Mouse (Mus musculus) heart, embryonic 11.5 days (tissue): ENCODE results near the gene Morn1. TPM values are rescaled to one million over a fixed set of nuclear protein-coding genes. Genes with fewer than 3 reads are reported as not detected.

Experiments
- ATAC-seq: fragments of 200-750 bp; cut with Nextera tagmentation; replicated peaks from 2 replicates; pipeline ENCODE4 v1.8.0; 2017; ENCODE audit warnings: moderate library complexity; ENCODE audit not compliant: insufficient number of reproducible peaks, low FRiP score, low TSS enrichment
- H3K27ac ChIP-seq: fragments of 300-500 bp; sonication (generic); 2 replicates; pipeline ENCODE4 v1.5.1; 2014; ENCODE audit warnings: mild to moderate bottlenecking, low read depth, low read length
- H3K27me3 ChIP-seq: fragments of 300-500 bp; sonication (generic); 2 replicates; pipeline ENCODE4 v1.6.1; 2014; ENCODE audit warnings: mild to moderate bottlenecking, low read length, mixed read lengths; ENCODE audit not compliant: control insufficient read depth, insufficient read depth
- H3K36me3 ChIP-seq: fragments of 300-500 bp; sonication (generic); 2 replicates; pipeline ENCODE4 v1.6.1; 2014; ENCODE audit warnings: mild to moderate bottlenecking, low read length, moderate library complexity, mixed read lengths; ENCODE audit not compliant: control insufficient read depth, insufficient read depth
- H3K4me1 ChIP-seq: fragments of 300-500 bp; sonication (generic); 2 replicates; pipeline ENCODE4 v1.6.1; 2014; ENCODE audit warnings: low read length; ENCODE audit not compliant: control insufficient read depth, insufficient read depth
- H3K4me2 ChIP-seq: fragments of 300-500 bp; sonication (generic); 2 replicates; pipeline ENCODE4 v1.6.1; 2014; ENCODE audit warnings: mild to moderate bottlenecking, moderate library complexity
- H3K4me3 ChIP-seq: fragments of 300-500 bp; sonication (generic); 2 replicates; pipeline ENCODE4 v1.5.1; 2014; ENCODE audit warnings: low read depth, low read length
- H3K9ac ChIP-seq: fragments of 300-500 bp; sonication (generic); 2 replicates; pipeline ENCODE4 v1.6.1; 2014; ENCODE audit warnings: mild to moderate bottlenecking, low read depth, low read length, moderate library complexity
- H3K9me3 ChIP-seq: fragments of 300-500 bp; sonication (generic); replicated peaks from 2 replicates; pipeline ENCODE4 v1.6.1; 2016; ENCODE audit warnings: low read length; ENCODE audit not compliant: control insufficient read depth
- WGBS: fragments of 180-500 bp; shearing (Covaris S2); extraction: QIAGEN DNeasy Blood & Tissue Kit; methylation state at CpG from one replicate; pipeline ENCODE4 v1.1.7; 2014; ENCODE audit not compliant: insufficient replicate concordance; 5-methylcytosine and 5-hydroxymethylcytosine counted together
- polyA plus RNA-seq: library from polyadenylated mRNA; unstranded; fragments of >200 nt; fragmentation: Nextera tagmentation; extraction: Ambion mirVana; gene quantifications from 2 replicates; pipeline ENCODE4 v1.2.1, GENCODE M21; 2014

Gene Morn1
- polyA plus RNA-seq, 1 experiment from 2014 or later: 2.9 TPM

DNA sequence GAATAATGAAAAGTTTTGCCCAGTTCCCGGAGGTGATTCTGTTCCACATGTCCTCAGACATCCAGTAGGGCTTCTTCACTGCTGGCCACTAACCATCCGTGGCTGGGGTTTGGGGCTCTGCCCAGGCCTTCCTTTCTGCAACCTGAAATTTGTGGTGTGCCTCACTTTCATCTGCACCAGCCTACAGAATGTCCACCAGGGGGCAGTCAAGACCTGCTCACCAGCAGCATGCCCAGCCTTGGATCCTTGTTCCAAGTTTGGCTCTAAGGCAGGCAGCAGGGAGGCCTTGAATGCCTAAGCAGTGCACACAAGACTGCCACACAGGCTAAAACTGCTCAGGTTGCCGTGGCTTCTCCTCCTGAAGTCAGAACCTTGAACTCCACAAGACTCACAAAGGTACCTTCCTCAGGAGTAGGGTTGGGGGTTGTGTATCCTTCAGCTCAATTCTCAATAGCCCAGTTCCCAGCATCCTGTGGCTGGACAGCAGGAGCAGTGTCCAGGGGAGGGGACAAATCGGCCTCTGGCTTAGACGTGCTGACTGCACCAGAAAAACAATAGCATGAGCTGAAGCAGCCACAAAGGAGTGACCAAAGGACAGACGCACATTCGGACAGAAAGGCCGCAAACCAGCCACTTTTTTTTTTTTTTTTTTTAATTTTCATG is 9.0 kb downstream of the Morn1 start:
- Histone ChIP-seq H3K4me2 (no peak overlapping the region), H3K9me3 (no peaks in the 10 kb centered on the region), H3K4me1 (0 out of 2 replicates have a peak, but pooled peaks cover 3% of the 10 kb centered on the region), H3K36me3 (no peaks in the 10 kb centered on the region), H3K4me3 (no peak overlapping the region), H3K9ac (no peak overlapping the region), H3K27ac (no peak overlapping the region), H3K27me3 (no peaks in the 10 kb centered on the region)
- ATAC-seq: 0 out of 2 replicates have a peak, but pooled peaks have one; percentile 50
- 42% methylated on average over 8 of the region's 8 CpGs for WGBS

- Histone ChIP-seq H3K4me2 (no peak overlapping the region), H3K9ac (no peak overlapping the region), H3K9me3 (no peaks in the 10 kb centered on the region), H3K27me3 (no peaks in the 10 kb centered on the region), H3K4me3 (no peak overlapping the region), H3K36me3 (no peaks in the 10 kb centered on the region), H3K4me1 (0 out of 2 replicates have a peak, but pooled peaks cover 3% of the 10 kb centered on the region), H3K27ac (no peak overlapping the region)
- ATAC-seq: no peak
- WGBS: 80% methylated on average over 8 of the region's 8 CpGs
Observed at GRCm38 (mm10) chr4:155095967-155096366, 9.6 kb downstream of the Morn1 start.

DNA sequence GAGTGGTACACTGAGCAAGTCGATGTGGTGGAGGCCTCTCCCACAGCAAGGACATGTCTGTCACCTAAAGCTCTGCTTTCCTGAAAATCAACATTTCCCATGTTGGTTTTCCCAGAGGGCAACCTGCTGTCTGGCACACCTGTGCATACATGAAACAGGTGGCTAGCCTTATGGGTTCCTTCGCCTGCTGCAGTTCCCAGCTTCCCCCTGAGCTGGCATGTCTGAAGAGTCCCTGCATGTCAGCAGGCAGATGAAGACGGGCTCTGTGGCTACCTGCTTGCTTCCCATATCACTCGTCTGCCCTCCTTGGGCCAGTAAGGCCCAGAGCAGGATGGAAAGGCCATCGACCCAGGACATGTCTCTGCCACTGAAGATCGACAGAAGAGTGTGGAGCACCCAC is 11.1 kb downstream of the Morn1 start:
- Histone ChIP-seq H3K9ac (no peak overlapping the region), H3K4me3 (no peak overlapping the region), H3K4me1 (0 out of 2 replicates have a peak, but pooled peaks cover 3% of the 10 kb centered on the region), H3K27ac (no peak overlapping the region), H3K36me3 (no peaks in the 10 kb centered on the region), H3K27me3 (no peaks in the 10 kb centered on the region), H3K4me2 (no peak overlapping the region), H3K9me3 (no peaks in the 10 kb centered on the region)
- ATAC-seq: no peak
- 79% methylated on average over 6 of the region's 6 CpGs for WGBS

DNA sequence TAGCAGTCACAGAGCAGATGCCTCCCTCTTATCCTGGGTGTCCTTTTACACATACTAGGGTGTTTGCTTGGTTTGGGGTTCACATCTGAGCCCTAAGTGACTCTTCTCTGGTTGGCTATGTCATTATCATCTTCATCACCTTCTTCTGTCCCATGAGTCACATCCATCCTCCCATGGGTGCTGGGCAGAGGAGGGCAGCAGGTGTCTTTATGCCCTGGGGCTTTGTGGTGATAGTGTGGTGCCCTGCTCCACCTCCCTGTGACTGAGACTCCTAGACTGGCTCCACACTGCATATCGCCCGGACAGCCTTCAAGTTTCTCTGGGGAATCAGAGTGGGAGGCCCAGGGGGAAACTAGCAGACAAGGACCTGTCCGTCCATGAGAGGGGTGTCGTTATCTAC is 12.2 kb downstream of the Morn1 start:
- Histone ChIP-seq H3K36me3 (no peaks in the 10 kb centered on the region), H3K9me3 (no peaks in the 10 kb centered on the region), H3K27me3 (no peaks in the 10 kb centered on the region), H3K4me3 (no peak overlapping the region), H3K27ac (no peak overlapping the region), H3K4me2 (no peak overlapping the region), H3K4me1 (0 out of 2 replicates have a peak, but pooled peaks cover 3% of the 10 kb centered on the region), H3K9ac (no peak overlapping the region)
- ATAC-seq: no peak
- WGBS: 58% methylated on average over 4 of the region's 4 CpGs

DNA sequence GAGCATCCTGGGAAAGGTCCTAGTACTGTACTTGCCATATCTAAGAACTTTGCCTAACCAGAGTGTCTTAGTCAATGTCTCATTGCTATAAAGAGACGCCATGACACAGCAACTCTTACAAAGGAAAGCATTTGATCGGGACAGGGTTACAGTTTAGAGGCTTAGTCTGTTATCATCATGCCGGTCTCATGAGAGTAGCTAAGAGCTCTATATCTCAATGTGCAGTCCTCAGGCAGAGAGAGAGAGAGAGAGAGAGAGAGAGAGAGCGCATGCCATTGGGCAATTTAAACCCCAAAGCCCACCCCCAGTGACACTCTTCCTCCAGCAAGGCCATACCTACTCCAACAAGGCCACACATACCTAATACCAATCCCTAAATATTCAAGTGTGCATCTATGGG is 21.5 kb downstream of the Morn1 start:
- ATAC-seq: no peak
- no peak overlapping the region for H3K9ac ChIP-seq
- H3K27me3 ChIP-seq: no peaks in the 10 kb centered on the region

GRCm38 (mm10) chr4:155109471-155109870 is 23.1 kb downstream of the Morn1 start:
- Histone ChIP-seq H3K36me3 (no peaks in the 10 kb centered on the region), H3K27ac (no peak overlapping the region), H3K4me1 (no peaks in the 10 kb centered on the region), H3K4me3 (no peak overlapping the region), H3K4me2 (no peak overlapping the region), H3K9me3 (no peaks in the 10 kb centered on the region), H3K27me3 (no peaks in the 10 kb centered on the region), H3K9ac (no peak overlapping the region; the same call in 1 of the 2 replicates)
- 78% methylated on average over 5 of the region's 5 CpGs for WGBS
- no peak for ATAC-seq

More for the DNA sequence above, 21.5 kb downstream of the Morn1 start:
- Histone ChIP-seq H3K36me3 (no peaks in the 10 kb centered on the region), H3K4me3 (no peak overlapping the region), H3K9me3 (no peaks in the 10 kb centered on the region), H3K4me1 (no peaks in the 10 kb centered on the region), H3K27ac (no peak overlapping the region), H3K4me2 (no peak overlapping the region)
- 76% methylated on average over 4 of the region's 4 CpGs for WGBS

DNA sequence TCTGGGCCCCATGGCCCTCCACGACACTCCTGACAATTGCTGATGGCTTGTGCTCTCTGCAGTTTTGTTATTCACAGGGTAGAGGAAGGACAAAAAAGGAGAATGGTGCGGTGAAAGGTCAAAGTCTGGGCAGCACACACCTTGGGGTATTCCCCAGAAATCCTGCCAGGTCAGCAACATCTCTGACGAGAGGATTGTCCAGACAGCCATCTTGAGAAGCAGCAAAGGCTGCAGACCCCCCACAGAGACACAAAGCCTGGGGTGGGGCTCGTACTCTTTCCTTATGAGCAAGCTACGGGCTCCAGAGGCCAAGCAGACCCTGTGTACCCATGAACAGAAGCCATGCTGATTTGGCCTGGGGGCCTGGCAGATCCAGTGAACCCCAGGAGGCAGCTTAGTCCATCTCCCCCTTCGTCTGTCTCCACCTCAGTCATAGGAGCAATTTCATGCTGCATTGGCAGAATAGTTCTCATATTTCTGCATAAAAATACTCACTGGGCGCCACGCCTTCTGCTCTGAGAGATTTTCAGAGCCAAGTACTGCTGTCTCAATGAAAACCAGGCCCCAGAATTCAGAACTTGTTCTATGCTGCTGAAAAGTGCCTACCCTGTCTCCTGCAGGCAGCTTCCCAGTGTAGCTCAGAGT is 27.5 kb downstream of the Morn1 start:
- Histone ChIP-seq H3K9ac (no peak overlapping the region), H3K27me3 (no peaks in the 10 kb centered on the region), H3K4me3 (no peak overlapping the region), H3K4me1 (no peaks in the 10 kb centered on the region), H3K27ac (no peak overlapping the region), H3K4me2 (no peak overlapping the region), H3K36me3 (no peaks in the 10 kb centered on the region), H3K9me3 (no peaks in the 10 kb centered on the region; the same call in 1 of the 2 replicates)
- WGBS: 70% methylated on average over 8 of the region's 8 CpGs
- no peak for ATAC-seq

DNA sequence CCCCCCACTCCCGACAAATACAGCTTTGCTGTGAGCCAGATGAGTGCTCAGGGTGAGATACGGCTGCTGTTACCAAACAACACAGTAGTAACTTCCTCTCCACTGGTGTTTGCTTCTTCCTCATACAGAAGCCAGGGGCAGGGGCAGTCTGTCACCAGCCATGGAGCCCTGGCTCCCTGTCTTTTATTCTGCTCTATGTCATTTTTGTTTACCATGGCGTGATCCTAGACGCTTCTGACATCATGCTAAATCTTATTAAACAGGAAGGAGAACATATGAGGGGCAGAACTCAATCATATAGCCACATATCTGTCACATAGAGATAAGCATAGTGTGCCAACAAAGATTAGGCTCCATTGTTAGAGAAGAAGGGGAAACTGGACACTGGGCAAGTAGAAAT is 30.2 kb downstream of the Morn1 start:
- H3K9me3 ChIP-seq: no peaks in the 10 kb centered on the region; the same call in 1 of the 2 replicates
- no peak overlapping the region for H3K4me3 ChIP-seq
- ATAC-seq: no peak
- no peak overlapping the region for H3K4me2 ChIP-seq
- H3K4me1 ChIP-seq: peaks cover 10% of the 10 kb centered on the region; the same call in 1 of the 2 replicates
- 78% methylated on average over 4 of the region's 4 CpGs for WGBS
- no peaks in the 10 kb centered on the region for H3K36me3 ChIP-seq
- H3K9ac ChIP-seq: no peak overlapping the region
- no peaks in the 10 kb centered on the region for H3K27me3 ChIP-seq
- H3K27ac ChIP-seq: no peak overlapping the region
